Mouse (Mus musculus): ENCODE results near the gene Eif3i.

DNA sequence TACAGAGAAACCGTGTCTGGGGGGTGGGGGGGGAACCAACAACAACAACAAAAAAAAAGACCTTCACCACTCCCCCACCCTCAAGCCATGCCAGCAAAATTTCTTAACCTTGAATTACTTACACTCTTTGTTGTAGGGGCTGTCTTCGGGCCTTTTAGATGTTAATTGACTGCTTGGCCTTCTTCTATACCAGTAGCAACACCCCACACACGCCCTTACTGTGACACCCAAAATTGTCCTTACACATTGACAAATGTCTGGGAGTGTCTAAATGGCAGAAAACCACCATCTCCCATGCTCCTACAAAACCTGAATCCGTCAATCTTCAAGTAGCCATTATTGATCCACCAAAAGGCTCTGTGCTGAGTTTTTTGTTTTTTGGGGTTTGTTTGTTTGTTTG, 56.3 kb downstream of the Eif3i start:
- TF ChIP-seq JUND (conservative IDR thresholded peaks at IDR 0.05; ENCODE audit: low read depth, low read length) (no peak), CTCF (conservative IDR thresholded peaks at IDR 0.05 in 1 of 2, IDR thresholded peaks at IDR 0.05 in 1 of 2; ENCODE audit: low read depth in 2 of 2, low read length in 2 of 2) (no peak), POLR2A (IDR thresholded peaks at IDR 0.05; ENCODE audit: low read depth, low read length) (no peak)

Measured in CH12.LX (cell line).